Mouse (Mus musculus) midbrain, embryonic 15.5 days (tissue): ENCODE measurements around the gene Ndufaf5. TPM values are rescaled to one million over a fixed set of nuclear protein-coding genes. Genes with fewer than 3 reads are reported as not detected.
"Not testable (repeated sequence)": the region's sequence is repeated elsewhere in the genome, so short reads cannot be mapped to it uniquely, and the experiment has no call there.

Source experiments
- ATAC-seq: fragments of 200-750 bp; cut with Nextera tagmentation; replicated peaks from 2 replicates; pipeline ENCODE4 v1.8.0; 2017; ENCODE audit warnings: moderate TSS enrichment
- H3K27ac ChIP-seq: fragments of 300-500 bp; sonication (generic); 2 replicates; pipeline ENCODE4 v1.5.1; 2015; ENCODE audit warnings: mild to moderate bottlenecking, inconsistent platforms
- H3K27me3 ChIP-seq: fragments of 300-500 bp; sonication (generic); replicated peaks from 2 replicates; pipeline ENCODE4 v1.6.1; 2015; ENCODE audit warnings: inconsistent platforms
- H3K36me3 ChIP-seq: fragments of 300-500 bp; sonication (generic); replicated peaks from 2 replicates; pipeline ENCODE4 v1.6.1; 2015; ENCODE audit warnings: inconsistent platforms
- H3K4me1 ChIP-seq: fragments of 300-500 bp; sonication (generic); 2 replicates; pipeline ENCODE4 v1.6.1; 2015; ENCODE audit warnings: inconsistent platforms
- H3K4me2 ChIP-seq: fragments of 300-500 bp; sonication (generic); 2 replicates; pipeline ENCODE4 v1.6.1; 2015; ENCODE audit warnings: inconsistent platforms, mild to moderate bottlenecking, moderate library complexity
- H3K4me3 ChIP-seq: fragments of 300-500 bp; sonication (generic); 2 replicates; pipeline ENCODE4 v1.5.1; 2015; ENCODE audit warnings: mild to moderate bottlenecking, inconsistent platforms
- H3K9ac ChIP-seq: fragments of 300-500 bp; sonication (generic); 2 replicates; pipeline ENCODE4 v1.6.1; 2015; ENCODE audit warnings: mild to moderate bottlenecking, inconsistent platforms
- H3K9me3 ChIP-seq: fragments of 300-500 bp; sonication (generic); 2 replicates; pipeline ENCODE4 v1.6.1; 2016; ENCODE audit warnings: inconsistent platforms
- WGBS: fragments of 180-500 bp; shearing (Covaris S2); methylation state at CpG from one replicate; pipeline ENCODE4 v1.1.7; 2015; ENCODE audit warnings: mixed read lengths; 5-methylcytosine and 5-hydroxymethylcytosine counted together
- polyA plus RNA-seq: library from polyadenylated mRNA; unstranded; fragments of >200 nt; fragmentation: Nextera tagmentation; extraction: Ambion mirVana; gene quantifications from 2 replicates; pipeline ENCODE4 v1.2.1, GENCODE M21; 2015

The Ndufaf5 gene
- polyA plus RNA-seq: 47.4 and 52.9 TPM in 2 replicates

GRCm38 (mm10) chr2:140170127-140170802 is at the start of gene Ndufaf5, which contains the start of gene Esf1:
Gene Ndufaf5 (plus strand): TSS chr2:140170649.
Gene Esf1 (minus strand): TSS chr2:140170564.
- no peaks in the 10 kb centered on the region for H3K27me3 ChIP-seq
- ATAC-seq: peak; percentile 99
- 0 out of 2 replicates have a peak, but pooled peaks cover 6% of the 10 kb centered on the region for H3K36me3 ChIP-seq
- H3K9me3 ChIP-seq: no peaks in the 10 kb centered on the region
- under 1% methylated on average over 43 of the region's 43 CpGs for WGBS
- H3K4me1 ChIP-seq: peaks cover 21% of the 10 kb centered on the region
- peak within 1 kb of the TSS; percentile 84 for H3K9ac ChIP-seq
- H3K4me3 ChIP-seq: peak within 1 kb of the TSS; percentile 89
- H3K27ac ChIP-seq: peak within 1 kb of the TSS; percentile 81
- peak within 1 kb of the TSS; percentile 62 for H3K4me2 ChIP-seq

GRCm38 (mm10) chr2:140125516-140125915 is 44.9 kb upstream of the Ndufaf5 start:
- H3K36me3 ChIP-seq: peaks cover 25% of the 10 kb centered on the region; the same call in 1 of the 2 replicates
- WGBS: 90% methylated on average over 2 of the region's 2 CpGs
- no peak for ATAC-seq

GRCm38 (mm10) chr2:140151743-140152142 is 18.7 kb upstream of the Ndufaf5 start, which contains the start of gene Gm17374:
Gene Gm17374 (plus strand): TSS chr2:140152043.
- not testable (repeated sequence) for H3K27ac ChIP-seq, H3K4me1 ChIP-seq, H3K9me3 ChIP-seq, ATAC-seq, H3K4me2 ChIP-seq, H3K27me3 ChIP-seq, H3K9ac ChIP-seq, H3K4me3 ChIP-seq
- 91% methylated on average over 4 of the region's 4 CpGs for WGBS
- peaks cover 17% of the 10 kb centered on the region; the same call in 1 of the 2 replicates for H3K36me3 ChIP-seq

More at GRCm38 (mm10) chr2:140125516-140125915, 44.9 kb upstream of the Ndufaf5 start:
- no peaks in the 10 kb centered on the region for H3K9me3 ChIP-seq
- H3K9ac ChIP-seq: no peak overlapping the region
- no peak overlapping the region for H3K4me3 ChIP-seq
- no peaks in the 10 kb centered on the region for H3K27me3 ChIP-seq
- no peaks in the 10 kb centered on the region for H3K4me1 ChIP-seq
- H3K27ac ChIP-seq: no peak overlapping the region
- H3K4me2 ChIP-seq: no peak overlapping the region

GRCm38 (mm10) chr2:140159186-140159730 is 11.2 kb upstream of the Ndufaf5 start:
- H3K36me3 ChIP-seq: peaks cover 15% of the 10 kb centered on the region; the same call in 1 of the 2 replicates
- no peak overlapping the region for H3K9ac ChIP-seq
- WGBS: 82% methylated on average over 3 of the region's 3 CpGs
- no peak for ATAC-seq
- no peaks in the 10 kb centered on the region for H3K9me3 ChIP-seq
- no peak overlapping the region for H3K4me3 ChIP-seq
- H3K4me1 ChIP-seq: no peaks in the 10 kb centered on the region
- no peaks in the 10 kb centered on the region for H3K27me3 ChIP-seq
- no peak overlapping the region for H3K27ac ChIP-seq
- H3K4me2 ChIP-seq: no peak overlapping the region

GRCm38 (mm10) chr2:140163351-140163854 is 7.0 kb upstream of the Ndufaf5 start:
- peaks cover 2% of the 10 kb centered on the region; the same call in 1 of the 2 replicates for H3K36me3 ChIP-seq
- no peaks in the 10 kb centered on the region for H3K4me1 ChIP-seq
- H3K27me3 ChIP-seq: no peaks in the 10 kb centered on the region
- whole genome bisulfite sequencing: 94% methylated on average over 5 of the region's 5 CpGs
- no peak overlapping the region for H3K4me2 ChIP-seq
- no peak overlapping the region for H3K9ac ChIP-seq
- no peak overlapping the region for H3K27ac ChIP-seq
- no peaks in the 10 kb centered on the region for H3K9me3 ChIP-seq
- no peak for ATAC-seq
- H3K4me3 ChIP-seq: no peak overlapping the region

GRCm38 (mm10) chr2:140169057-140169456 is 1.4 kb upstream of the Ndufaf5 start:
- WGBS: 90% methylated on average over 1 of the region's 1 CpGs

GRCm38 (mm10) chr2:140170803-140171553 is 529 bp downstream of the Ndufaf5 start:
- ATAC-seq: peak; percentile 87
- peak overlapping the region; percentile 84 for H3K9ac ChIP-seq
- 9% methylated on average over 28 of the region's 28 CpGs for WGBS

More at GRCm38 (mm10) chr2:140169057-140169456, 1.4 kb upstream of the Ndufaf5 start:
- H3K9me3 ChIP-seq: no peaks in the 10 kb centered on the region
- no peak overlapping the region for H3K9ac ChIP-seq
- no peak overlapping the region for H3K4me2 ChIP-seq
- peaks cover 4% of the 10 kb centered on the region; the same call in 1 of the 2 replicates for H3K36me3 ChIP-seq
- H3K4me1 ChIP-seq: peaks cover 21% of the 10 kb centered on the region
- no peak overlapping the region for H3K27ac ChIP-seq
- H3K4me3 ChIP-seq: no peak overlapping the region
- no peaks in the 10 kb centered on the region for H3K27me3 ChIP-seq
- ATAC-seq: no peak

GRCm38 (mm10) chr2:140185685-140186210 is 15.3 kb downstream of the Ndufaf5 start:
- H3K36me3 ChIP-seq: peaks cover 24% of the 10 kb centered on the region; the same call in 1 of the 2 replicates

More at GRCm38 (mm10) chr2:140170803-140171553, 529 bp downstream of the Ndufaf5 start:
- Histone ChIP-seq H3K27ac (peak overlapping the region; percentile 81), H3K4me1 (peaks cover 21% of the 10 kb centered on the region), H3K9me3 (no peaks in the 10 kb centered on the region), H3K27me3 (no peaks in the 10 kb centered on the region), H3K4me2 (peak overlapping the region; percentile 62), H3K4me3 (peak overlapping the region; percentile 89), H3K36me3 (0 out of 2 replicates have a peak, but pooled peaks cover 6% of the 10 kb centered on the region)

GRCm38 (mm10) chr2:140200713-140201112 is 30.3 kb downstream of the Ndufaf5 start:
- 82% methylated on average over 2 of the region's 2 CpGs for WGBS

More at GRCm38 (mm10) chr2:140185685-140186210, 15.3 kb downstream of the Ndufaf5 start:
- not testable (repeated sequence) for H3K27me3 ChIP-seq, H3K4me3 ChIP-seq, H3K9ac ChIP-seq, H3K4me2 ChIP-seq, H3K9me3 ChIP-seq, H3K4me1 ChIP-seq, H3K27ac ChIP-seq, ATAC-seq
- 92% methylated on average over 3 of the region's 3 CpGs for WGBS

GRCm38 (mm10) chr2:140202573-140202972 is 32.1 kb downstream of the Ndufaf5 start:
- H3K4me2 ChIP-seq: no peak overlapping the region
- no peak overlapping the region for H3K9ac ChIP-seq
- H3K9me3 ChIP-seq: no peaks in the 10 kb centered on the region
- no peak overlapping the region for H3K27ac ChIP-seq
- no peaks in the 10 kb centered on the region for H3K27me3 ChIP-seq
- H3K36me3 ChIP-seq: peaks cover 9% of the 10 kb centered on the region
- WGBS: 91% methylated on average over 5 of the region's 5 CpGs
- H3K4me1 ChIP-seq: no peaks in the 10 kb centered on the region
- H3K4me3 ChIP-seq: no peak overlapping the region
- ATAC-seq: no peak

More at GRCm38 (mm10) chr2:140200713-140201112, 30.3 kb downstream of the Ndufaf5 start:
- peaks cover 10% of the 10 kb centered on the region for H3K36me3 ChIP-seq
- no peak overlapping the region for H3K4me2 ChIP-seq
- no peak overlapping the region for H3K9ac ChIP-seq
- no peak overlapping the region for H3K27ac ChIP-seq
- no peaks in the 10 kb centered on the region for H3K27me3 ChIP-seq
- ATAC-seq: no peak
- no peak overlapping the region for H3K4me3 ChIP-seq
- no peaks in the 10 kb centered on the region for H3K4me1 ChIP-seq
- H3K9me3 ChIP-seq: no peaks in the 10 kb centered on the region

- H3K9ac ChIP-seq: no peak overlapping the region
- no peaks in the 10 kb centered on the region for H3K4me1 ChIP-seq
- no peak overlapping the region for H3K4me3 ChIP-seq
- H3K27ac ChIP-seq: no peak overlapping the region
- no peak overlapping the region for H3K4me2 ChIP-seq
- H3K27me3 ChIP-seq: no peaks in the 10 kb centered on the region
- 93% methylated on average over 7 of the region's 7 CpGs for WGBS
- ATAC-seq: no peak
- no peaks in the 10 kb centered on the region for H3K9me3 ChIP-seq
- H3K36me3 ChIP-seq: peaks cover 9% of the 10 kb centered on the region
Observed at GRCm38 (mm10) chr2:140203756-140204155, 33.3 kb downstream of the Ndufaf5 start.
